Mouse (Mus musculus) thymus, adult 2 months (tissue): Measurements from ENCODE around the gene Slc22a5. TPM values are rescaled to one million over a fixed set of nuclear protein-coding genes. Genes with fewer than 3 reads are reported as not detected.
A peak's percentile ranks its signal among the peaks of the same experiment; 100 is the strongest.

ENCODE experiments used
- DNase-seq: peaks from one replicate; pipeline ENCODE4 v3.0.0; 2021
- H3K27ac ChIP-seq: fragments of 200-500 bp; 2 replicates; pipeline ENCODE4 v1.5.1; 2012; ENCODE audit warnings: low read length, control low read depth; ENCODE audit not compliant: control insufficient read depth, insufficient read depth
- H3K27me3 ChIP-seq: fragments of 200-500 bp; 2 replicates; pipeline ENCODE4 v1.6.1; 2012; ENCODE audit warnings: mild to moderate bottlenecking, low read length, moderate library complexity, mixed read lengths; ENCODE audit not compliant: control insufficient read depth, insufficient read depth
- H3K36me3 ChIP-seq: fragments of 200-500 bp; 2 replicates; pipeline ENCODE4 v1.6.1; 2012; ENCODE audit warnings: mild to moderate bottlenecking, low read length, moderate library complexity; ENCODE audit not compliant: control insufficient read depth, insufficient read depth
- H3K4me1 ChIP-seq: fragments of 200-500 bp; replicated peaks from 2 replicates; pipeline ENCODE4 v1.6.1; 2012; ENCODE audit warnings: low read length; ENCODE audit not compliant: control insufficient read depth, insufficient read depth
- H3K4me3 ChIP-seq: fragments of 200-500 bp; 2 replicates; pipeline ENCODE4 v1.5.1; 2012; ENCODE audit warnings: mild to moderate bottlenecking, low read length, control low read depth, moderate library complexity; ENCODE audit not compliant: control insufficient read depth, insufficient read depth
- CTCF ChIP-seq: fragments of 200-500 bp; IDR thresholded peaks from 2 replicates; pipeline ENCODE4 v1.5.1; 2012; ENCODE audit warnings: mild to moderate bottlenecking, control low read depth, low read length, moderate library complexity, borderline replicate concordance; ENCODE audit not compliant: control insufficient read depth, poor library complexity, insufficient read depth; ENCODE audit errors: extremely low read depth
- POLR2A ChIP-seq: fragments of 200-500 bp; IDR thresholded peaks from 2 replicates; pipeline ENCODE4 v1.6.1; 2012; ENCODE audit warnings: mild to moderate bottlenecking, low read length, control low read depth, moderate library complexity; ENCODE audit not compliant: control insufficient read depth, poor library complexity, insufficient read depth; ENCODE audit errors: extremely low read depth
- WGBS: fragments of 180-500 bp; shearing (Covaris S2); methylation state at CpG from one replicate; pipeline ENCODE4 v1.1.7; 2018; 5-methylcytosine and 5-hydroxymethylcytosine counted together
- polyA plus RNA-seq: library from polyadenylated mRNA; depleted of rRNA; stranded (reverse); fragments of >200 nt; gene quantifications from 2 replicates; pipeline ENCODE4 v1.2.3, GENCODE M21; 2012

Gene Slc22a5
- polyA plus RNA-seq, 1 experiment = 18.8 TPM

- WGBS = 93% methylated on average over 10 of the region's 10 CpGs
- Histone ChIP-seq H3K4me1 (peaks cover 69% of the 10 kb centered on the region), H3K4me3 (no peak overlapping the region), H3K36me3 (no peaks in the 10 kb centered on the region), H3K27me3 (no peaks in the 10 kb centered on the region), H3K27ac (no peak overlapping the region)
- TF ChIP-seq POLR2A (no peak), CTCF (no peak)
- no peak for DNase-seq
Measured at GRCm38 (mm10) chr11:53843106-53843505, 48.4 kb downstream of the Slc22a5 start.

GRCm38 (mm10) chr11:53842161-53842581, 49.3 kb downstream of the Slc22a5 start:
- TF ChIP-seq CTCF (no peak), POLR2A (no peak)
- no peaks in the 10 kb centered on the region for H3K36me3 ChIP-seq
- peak overlapping the region; percentile 66 for H3K27ac ChIP-seq
- WGBS = 13% methylated on average over 4 of the region's 4 CpGs
- no peak overlapping the region for H3K4me3 ChIP-seq
- no peak for DNase-seq
- H3K4me1 ChIP-seq = peaks cover 73% of the 10 kb centered on the region
- H3K27me3 ChIP-seq = no peaks in the 10 kb centered on the region

GRCm38 (mm10) chr11:53841514-53841913, 49.9 kb downstream of the Slc22a5 start:
- WGBS = 40% methylated on average over 12 of the region's 12 CpGs
- no peak for DNase-seq
- H3K27me3 ChIP-seq = no peaks in the 10 kb centered on the region
- no peaks in the 10 kb centered on the region for H3K36me3 ChIP-seq
- H3K4me3 ChIP-seq = no peak overlapping the region
- no peak for TF ChIP-seq CTCF
- no peak for TF ChIP-seq POLR2A
- peak overlapping the region; percentile 69 for H3K27ac ChIP-seq
- peaks cover 73% of the 10 kb centered on the region for H3K4me1 ChIP-seq

GRCm38 (mm10) chr11:53839663-53840642, 51.5 kb downstream of the Slc22a5 start:
- H3K27ac ChIP-seq = peak overlapping the region; percentile 15; the same call in 1 of the 2 replicates
- no peak overlapping the region for H3K4me3 ChIP-seq
- H3K27me3 ChIP-seq = no peaks in the 10 kb centered on the region
- no peak for DNase-seq
- WGBS = 47% methylated on average over 8 of the region's 8 CpGs
- H3K36me3 ChIP-seq = no peaks in the 10 kb centered on the region
- H3K4me1 ChIP-seq = peaks cover 73% of the 10 kb centered on the region
- TF ChIP-seq CTCF (no peak), POLR2A (no peak)

GRCm38 (mm10) chr11:53839147-53839546, 52.3 kb downstream of the Slc22a5 start:
- Histone ChIP-seq H3K4me3 (no peak overlapping the region), H3K27ac (peak overlapping the region; percentile 15; the same call in 1 of the 2 replicates), H3K36me3 (no peaks in the 10 kb centered on the region), H3K4me1 (peaks cover 66% of the 10 kb centered on the region), H3K27me3 (no peaks in the 10 kb centered on the region)
- no peak for TF ChIP-seq POLR2A
- peak; percentile 52; the same call in 1 of the 2 replicates for TF ChIP-seq CTCF
- peak; percentile 72 for DNase-seq
- WGBS = 7% methylated on average over 6 of the region's 6 CpGs

- 98% methylated on average over 5 of the region's 5 CpGs for WGBS
- no peak overlapping the region for H3K4me3 ChIP-seq
- DNase-seq = no peak
- TF ChIP-seq POLR2A = no peak
- no peak overlapping the region for H3K27ac ChIP-seq
- no peaks in the 10 kb centered on the region for H3K36me3 ChIP-seq
- H3K4me1 ChIP-seq = peaks cover 52% of the 10 kb centered on the region
- H3K27me3 ChIP-seq = no peaks in the 10 kb centered on the region
Measured at GRCm38 (mm10) chr11:53837731-53838130, 53.7 kb downstream of the Slc22a5 start.
